Mouse (Mus musculus) lung, postnatal 0 days (tissue): ENCODE data around the gene Parg. TPM values are rescaled to one million over a fixed set of nuclear protein-coding genes. Genes with fewer than 3 reads are reported as not detected.

Experiments
- ATAC-seq: fragments of 200-750 bp; cut with Nextera tagmentation; 2 replicates; pipeline ENCODE4 v1.8.0; 2017; ENCODE audit warnings: moderate library complexity
- DNase-seq: peaks from one replicate; pipeline ENCODE4 v3.0.0-alpha.2; 2016; ENCODE audit warnings: low spot score
- H3K27ac ChIP-seq: fragments of 300-500 bp; sonication (generic); 2 replicates; pipeline ENCODE4 v1.5.1; 2014; ENCODE audit warnings: antibody characterized with exemption, mild to moderate bottlenecking, low read length, mixed read lengths
- H3K27me3 ChIP-seq: fragments of 300-500 bp; sonication (generic); replicated peaks from 2 replicates; pipeline ENCODE4 v1.6.1; 2014; ENCODE audit warnings: low read length, mixed read lengths; ENCODE audit not compliant: insufficient read depth
- H3K36me3 ChIP-seq: fragments of 300-500 bp; sonication (generic); 2 replicates; pipeline ENCODE4 v1.6.1; 2014; ENCODE audit warnings: low read length, mixed read lengths; ENCODE audit not compliant: insufficient read depth
- H3K4me1 ChIP-seq: fragments of 300-500 bp; sonication (generic); 2 replicates; pipeline ENCODE4 v1.6.1; 2014; ENCODE audit warnings: antibody characterized with exemption, low read depth, low read length, mixed read lengths; ENCODE audit not compliant: insufficient read depth
- H3K4me2 ChIP-seq: fragments of 300-500 bp; sonication (generic); replicated peaks from 2 replicates; pipeline ENCODE4 v1.6.1; 2014; ENCODE audit warnings: low read depth, mild to moderate bottlenecking, low read length, moderate library complexity, mixed read lengths
- H3K4me3 ChIP-seq: fragments of 300-500 bp; sonication (generic); 2 replicates; pipeline ENCODE4 v1.5.1; 2014; ENCODE audit warnings: low read depth, low read length
- H3K9ac ChIP-seq: fragments of 300-500 bp; sonication (generic); replicated peaks from 2 replicates; pipeline ENCODE4 v1.6.1; 2014; ENCODE audit warnings: low read depth, mild to moderate bottlenecking
- H3K9me3 ChIP-seq: fragments of 300-500 bp; sonication (generic); 2 replicates; pipeline ENCODE4 v1.6.1; 2016; ENCODE audit warnings: low read length, mixed read lengths
- CTCF ChIP-seq: IDR thresholded peaks from 2 replicates; pipeline ENCODE4 v1.5.1; 2016; ENCODE audit warnings: antibody characterized with exemption, mild to moderate bottlenecking
- EP300 ChIP-seq: IDR thresholded peaks from 2 replicates; pipeline ENCODE4 v1.6.1; 2016; ENCODE audit warnings: antibody characterized with exemption, mild to moderate bottlenecking, control low read depth
- WGBS: fragments of 180-500 bp; shearing (Covaris S2); extraction: QIAGEN DNeasy Blood & Tissue Kit; methylation state at CpG from one replicate; pipeline ENCODE4 v1.1.7; 2014; 5-methylcytosine and 5-hydroxymethylcytosine counted together
- polyA plus RNA-seq: library from polyadenylated mRNA; unstranded; fragments of >200 nt; fragmentation: Nextera tagmentation; extraction: Ambion mirVana; gene quantifications from 2 replicates; pipeline ENCODE4 v1.2.1, GENCODE M21; 2015

Parg gene
- polyA plus RNA-seq, 1 experiment from 2014 or later: 16.5 TPM

- Histone ChIP-seq H3K9me3 (no peaks in the 10 kb centered on the region), H3K36me3 (peaks cover 16% of the 10 kb centered on the region), H3K9ac (no peak overlapping the region), H3K27me3 (no peaks in the 10 kb centered on the region), H3K27ac (no peak overlapping the region), H3K4me3 (no peak overlapping the region), H3K4me2 (no peak overlapping the region), H3K4me1 (no peaks in the 10 kb centered on the region)
- no peak for DNase-seq
- 37% methylated on average over 2 of the region's 2 CpGs for WGBS
- no peak for ATAC-seq
- TF ChIP-seq EP300 (no peak), CTCF (no peak)
These were observed 44.3 kb downstream of the Parg start for GRCm38 (mm10) chr14:32246019-32246418.

- WGBS: 81% methylated on average over 6 of the region's 6 CpGs
- ATAC-seq (no peak), DNase-seq (no peak)
- Histone ChIP-seq H3K27ac (no peak overlapping the region), H3K36me3 (peaks cover 11% of the 10 kb centered on the region; the same call in 1 of the 2 replicates), H3K9ac (no peak overlapping the region), H3K9me3 (no peaks in the 10 kb centered on the region), H3K4me3 (no peak overlapping the region), H3K4me1 (no peaks in the 10 kb centered on the region), H3K4me2 (no peak overlapping the region), H3K27me3 (no peaks in the 10 kb centered on the region)
- no peak for TF ChIP-seq EP300
- TF ChIP-seq CTCF: no peak
These were observed 47.9 kb downstream of the Parg start for GRCm38 (mm10) chr14:32249616-32250015.

- Histone ChIP-seq H3K4me3 (no peak overlapping the region), H3K9ac (no peak overlapping the region), H3K27ac (peak overlapping the region; percentile 27; the same call in 1 of the 2 replicates), H3K4me2 (no peak overlapping the region), H3K27me3 (no peaks in the 10 kb centered on the region), H3K36me3 (peaks cover 20% of the 10 kb centered on the region; the same call in 1 of the 2 replicates), H3K4me1 (no peaks in the 10 kb centered on the region), H3K9me3 (no peaks in the 10 kb centered on the region)
- peak; percentile 5 for DNase-seq
- 60% methylated on average over 6 of the region's 6 CpGs for WGBS
- peak; percentile 67 for ATAC-seq
- no peak for TF ChIP-seq CTCF
These were observed 59.1 kb downstream of the Parg start for GRCm38 (mm10) chr14:32260830-32261229.

- Histone ChIP-seq H3K4me3 (no peak overlapping the region), H3K9me3 (no peaks in the 10 kb centered on the region), H3K4me2 (no peak overlapping the region), H3K4me1 (no peaks in the 10 kb centered on the region), H3K27me3 (no peaks in the 10 kb centered on the region), H3K36me3 (peaks cover 20% of the 10 kb centered on the region; the same call in 1 of the 2 replicates), H3K9ac (no peak overlapping the region), H3K27ac (no peak overlapping the region)
- ATAC-seq: peak; percentile 47; the same call in 1 of the 2 replicates
- TF ChIP-seq EP300 (peak; percentile 82), CTCF (no peak)
- WGBS: 53% methylated on average over 2 of the region's 2 CpGs
- peak; percentile 68 for DNase-seq
These were observed 60.0 kb downstream of the Parg start for GRCm38 (mm10) chr14:32261741-32262140.

DNA sequence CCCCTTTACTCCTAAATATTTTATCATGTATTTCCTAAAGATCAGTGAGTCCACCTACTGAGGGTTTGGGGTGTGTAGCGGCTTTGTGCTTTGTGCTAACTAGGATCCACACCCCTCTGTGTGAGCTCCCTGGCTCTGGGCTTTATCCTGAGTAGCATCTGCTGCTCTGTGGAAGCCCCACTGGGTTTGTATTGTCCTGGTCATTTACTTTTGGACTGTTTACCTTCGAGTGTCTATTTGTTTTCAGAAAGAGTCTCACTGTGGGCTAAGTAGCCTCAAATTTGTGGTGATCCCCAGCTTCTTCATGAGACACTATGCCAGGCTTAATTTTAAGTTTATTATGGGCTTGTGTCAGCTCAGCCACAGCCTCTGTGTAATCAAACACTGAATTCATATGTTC, 67.2 kb downstream of the Parg start:
- Histone ChIP-seq H3K36me3 (peaks cover 5% of the 10 kb centered on the region; the same call in 1 of the 2 replicates), H3K9me3 (no peaks in the 10 kb centered on the region), H3K4me1 (no peaks in the 10 kb centered on the region), H3K4me3 (no peak overlapping the region), H3K9ac (no peak overlapping the region), H3K27me3 (no peaks in the 10 kb centered on the region), H3K4me2 (no peak overlapping the region), H3K27ac (no peak overlapping the region)
- ATAC-seq (no peak), DNase-seq (no peak)
- TF ChIP-seq EP300 (no peak), CTCF (no peak)
- WGBS: 64% methylated on average over 2 of the region's 2 CpGs

- 84% methylated on average over 4 of the region's 4 CpGs for WGBS
- Histone ChIP-seq H3K9ac (no peak overlapping the region), H3K4me1 (no peaks in the 10 kb centered on the region), H3K9me3 (no peaks in the 10 kb centered on the region), H3K36me3 (0 out of 2 replicates have a peak, but pooled peaks cover 1% of the 10 kb centered on the region), H3K4me3 (no peak overlapping the region), H3K27ac (no peak overlapping the region), H3K4me2 (no peak overlapping the region), H3K27me3 (no peaks in the 10 kb centered on the region)
- TF ChIP-seq CTCF (peak; percentile 38; the same call in 1 of the 2 replicates), EP300 (no peak)
- ATAC-seq: no peak
- no peak for DNase-seq
These were observed 67.8 kb downstream of the Parg start for GRCm38 (mm10) chr14:32269589-32269988.

DNA sequence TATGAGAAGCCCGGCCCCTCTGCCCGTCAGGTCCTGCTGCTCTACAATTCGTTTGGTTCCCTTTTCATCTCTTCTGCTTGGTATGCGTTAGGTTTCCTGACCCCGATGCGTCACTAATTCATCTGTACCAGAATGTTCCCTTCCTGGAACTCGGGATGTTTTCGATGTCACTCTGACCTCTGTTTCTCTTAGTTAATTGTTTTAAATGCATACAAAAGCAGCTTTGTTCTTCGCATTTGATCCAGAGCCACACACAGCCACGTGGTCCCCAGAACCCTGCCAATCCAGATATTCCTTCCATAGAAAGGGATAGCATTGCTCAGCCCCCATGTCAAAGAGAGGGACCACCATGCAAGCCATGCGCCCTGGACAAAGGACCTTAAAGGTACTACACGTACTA, 99.9 kb downstream of the Parg start:
- no peak for ATAC-seq

More for the DNA sequence above, 99.9 kb downstream of the Parg start:
- H3K27me3 ChIP-seq: no peaks in the 10 kb centered on the region
- no peak for DNase-seq
- WGBS: 79% methylated on average over 12 of the region's 12 CpGs
- no peak overlapping the region for H3K4me2 ChIP-seq
- H3K4me1 ChIP-seq: no peaks in the 10 kb centered on the region
- H3K36me3 ChIP-seq: peaks cover 17% of the 10 kb centered on the region; the same call in 1 of the 2 replicates
- no peak overlapping the region for H3K4me3 ChIP-seq
- H3K9ac ChIP-seq: no peak overlapping the region
- no peak overlapping the region for H3K27ac ChIP-seq
- no peaks in the 10 kb centered on the region for H3K9me3 ChIP-seq
- TF ChIP-seq EP300 (no peak), CTCF (no peak)
